Mouse (Mus musculus): ENCODE data around the gene Olfr979. TPM values are rescaled to one million over a fixed set of nuclear protein-coding genes. Genes with fewer than 3 reads are reported as not detected.
"Not testable (repeated sequence)": the region's sequence is repeated elsewhere in the genome, so short reads cannot be mapped to it uniquely, and the experiment has no call there.

Gene Olfr979
- not detected in 2 replicates for polyA plus RNA-seq (2015; fragmentation: Nextera tagmentation; extraction: Ambion mirVana)

DNA sequence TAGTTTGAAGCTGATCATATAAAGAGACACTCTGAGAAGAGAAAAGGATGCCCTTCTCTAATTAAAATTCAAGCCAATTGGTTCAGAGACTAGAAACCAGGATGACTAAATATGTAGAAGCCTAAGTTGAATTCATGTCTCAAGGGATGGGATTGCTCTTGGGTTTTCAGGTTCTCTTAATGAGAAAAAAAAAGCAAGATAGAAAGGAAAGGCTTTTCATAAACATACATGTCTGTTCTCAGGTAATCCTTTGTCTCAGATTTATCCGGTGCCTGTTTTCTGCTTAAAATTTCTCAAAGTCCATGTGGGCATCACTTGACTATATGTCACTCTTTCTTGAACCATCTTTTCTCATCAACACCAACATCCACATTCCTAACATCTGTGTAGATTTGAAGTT, at the start of gene Olfr979:
Olfr979 (minus strand) TSS at position 101 of the 400 bp plus-strand sequence.
- H3K27me3 ChIP-seq = no peaks in the 10 kb centered on the region

DNA sequence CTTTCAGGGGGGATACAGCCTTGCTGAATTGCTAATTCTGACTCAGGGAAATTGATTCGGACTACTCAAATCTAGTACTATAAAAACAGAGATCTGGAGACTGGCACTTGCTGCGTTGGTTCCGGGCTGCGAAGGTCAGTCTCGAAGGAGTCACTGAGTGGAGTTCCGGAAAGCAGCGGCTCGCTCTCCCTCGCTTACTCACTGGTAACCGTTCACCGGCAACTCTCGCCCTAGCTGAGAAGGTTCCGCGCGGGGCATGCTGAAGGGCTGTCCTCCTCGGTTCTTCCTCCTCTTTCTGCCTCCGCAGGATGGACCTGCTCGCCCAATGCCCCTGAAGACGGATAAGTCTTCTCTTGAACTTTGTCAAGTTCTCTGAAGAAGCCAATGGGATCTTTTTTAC, 46.9 kb upstream of the Olfr979 start:
- no peaks in the 10 kb centered on the region for H3K9me3 ChIP-seq
- H3K4me3 ChIP-seq = no peak overlapping the region
- no peaks in the 10 kb centered on the region for H3K36me3 ChIP-seq
- H3K9ac ChIP-seq = no peak overlapping the region
- no peak overlapping the region for H3K4me2 ChIP-seq
- no peak for ATAC-seq (ENCODE audit: insufficient number of reproducible peaks, insufficient read depth, low FRiP score, low TSS enrichment, low read depth)
- H3K27me3 ChIP-seq = no peaks in the 10 kb centered on the region
- WGBS = 90% methylated on average over 19 of the region's 19 CpGs
- H3K4me1 ChIP-seq = no peaks in the 10 kb centered on the region
- H3K27ac ChIP-seq = no peak overlapping the region

More for the DNA sequence above, at the start of gene Olfr979:
- Histone ChIP-seq H3K9me3 (no peaks in the 10 kb centered on the region), H3K9ac (no peak within 1 kb of the TSS), H3K4me3 (no peak within 1 kb of the TSS), H3K36me3 (no peaks in the 10 kb centered on the region), H3K27ac (no peak within 1 kb of the TSS), H3K4me2 (no peak within 1 kb of the TSS), H3K4me1 (no peaks in the 10 kb centered on the region)
- no peak for ATAC-seq (ENCODE audit: insufficient number of reproducible peaks, insufficient read depth, low FRiP score, low TSS enrichment, low read depth)
- 100% methylated on average over 1 of the region's 1 CpGs for WGBS

DNA sequence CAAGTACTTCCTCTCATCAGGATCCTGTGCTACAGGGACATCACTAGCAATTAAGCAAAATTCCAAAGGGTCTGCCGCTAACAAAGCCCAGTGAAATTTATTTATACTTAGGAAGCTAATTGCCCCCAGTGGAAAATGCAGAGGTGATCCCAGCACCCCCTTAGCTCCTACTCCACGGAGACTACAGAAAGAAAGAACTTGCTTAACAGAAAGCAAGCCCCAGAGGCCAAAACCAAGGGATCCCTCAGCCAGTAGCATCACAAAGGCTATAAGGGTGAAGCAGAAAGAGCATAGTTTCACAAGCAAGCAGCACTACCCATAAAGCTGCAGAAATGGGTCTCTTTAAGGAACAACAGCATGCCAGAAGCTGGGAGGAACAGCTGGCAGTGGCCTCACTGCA, 17.9 kb upstream of the Olfr979 start, which contains the start of gene Olfr981:
Olfr981 (plus strand) TSS at position 301 of the 400 bp plus-strand sequence.
- H3K4me1 ChIP-seq = no peaks in the 10 kb centered on the region
- no peak within 1 kb of the TSS for H3K9ac ChIP-seq
- 51% methylated on average over 2 of the region's 2 CpGs for WGBS
- no peaks in the 10 kb centered on the region for H3K27me3 ChIP-seq
- H3K27ac ChIP-seq = no peak within 1 kb of the TSS
- ATAC-seq (ENCODE audit: insufficient number of reproducible peaks, insufficient read depth, low FRiP score, low TSS enrichment, low read depth) = no peak
- no peaks in the 10 kb centered on the region for H3K9me3 ChIP-seq
- H3K36me3 ChIP-seq = no peaks in the 10 kb centered on the region
- H3K4me3 ChIP-seq = no peak within 1 kb of the TSS
- no peak within 1 kb of the TSS for H3K4me2 ChIP-seq

DNA sequence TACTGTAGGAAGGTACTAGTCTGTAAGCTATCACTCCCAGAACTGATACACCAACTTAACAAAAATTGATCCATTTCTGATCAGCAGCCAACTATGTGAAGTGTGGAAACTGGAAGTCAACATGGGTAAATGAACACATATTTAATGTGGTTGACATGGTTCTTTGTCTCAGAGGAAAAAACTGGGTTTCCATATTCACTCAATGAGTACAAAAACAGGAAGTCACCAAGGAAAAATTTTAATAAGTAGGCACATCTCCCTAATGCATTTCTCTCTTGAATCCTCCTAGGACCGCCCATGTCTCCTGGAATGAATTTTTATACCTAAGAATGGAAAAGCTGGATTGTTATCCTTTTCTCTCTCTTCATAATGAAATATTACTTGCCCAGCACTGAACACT, 6.2 kb upstream of the Olfr979 start, which contains the start of gene Olfr980:
Olfr980 (minus strand) TSS at position 101 of the 400 bp plus-strand sequence.
- Histone ChIP-seq H3K9ac (no peak within 1 kb of the TSS), H3K9me3 (no peaks in the 10 kb centered on the region), H3K27ac (no peak within 1 kb of the TSS), H3K4me2 (no peak within 1 kb of the TSS), H3K27me3 (no peaks in the 10 kb centered on the region), H3K4me3 (no peak within 1 kb of the TSS), H3K36me3 (no peaks in the 10 kb centered on the region), H3K4me1 (no peaks in the 10 kb centered on the region)
- WGBS = 89% methylated on average over 1 of the region's 1 CpGs
- ATAC-seq (ENCODE audit: insufficient number of reproducible peaks, insufficient read depth, low FRiP score, low TSS enrichment, low read depth) = no peak

DNA sequence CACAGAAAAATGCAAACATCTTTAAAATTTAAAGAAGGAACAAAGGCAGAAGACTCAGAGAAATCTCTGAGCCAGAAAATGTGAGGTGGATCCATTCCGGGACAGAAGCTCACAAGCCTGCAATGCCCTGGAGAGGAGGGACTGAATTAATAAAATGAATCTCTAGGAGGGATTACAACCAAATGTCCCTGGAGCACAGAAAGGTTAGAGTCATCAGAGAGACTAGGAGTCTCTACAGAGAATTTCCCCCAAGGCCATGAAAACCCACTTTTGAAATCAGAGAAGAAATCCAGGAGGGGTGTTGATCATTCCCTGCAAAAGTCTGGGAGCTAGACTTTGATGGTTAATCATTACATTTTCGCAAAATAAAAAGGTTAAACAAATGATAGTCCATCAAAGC, 11.5 kb downstream of the Olfr979 start, which contains the start of gene Olfr978:
Olfr978 (plus strand) TSS at position 301 of the 400 bp plus-strand sequence.
- H3K9ac ChIP-seq = no peak within 1 kb of the TSS
- H3K36me3 ChIP-seq = no peaks in the 10 kb centered on the region
- no peak within 1 kb of the TSS for H3K27ac ChIP-seq
- WGBS = 59% methylated on average over 2 of the region's 2 CpGs
- no peak within 1 kb of the TSS for H3K4me3 ChIP-seq
- ATAC-seq (ENCODE audit: insufficient number of reproducible peaks, insufficient read depth, low FRiP score, low TSS enrichment, low read depth) = no peak
- H3K4me2 ChIP-seq = no peak within 1 kb of the TSS
- no peaks in the 10 kb centered on the region for H3K4me1 ChIP-seq
- no peaks in the 10 kb centered on the region for H3K27me3 ChIP-seq
- no peaks in the 10 kb centered on the region for H3K9me3 ChIP-seq

DNA sequence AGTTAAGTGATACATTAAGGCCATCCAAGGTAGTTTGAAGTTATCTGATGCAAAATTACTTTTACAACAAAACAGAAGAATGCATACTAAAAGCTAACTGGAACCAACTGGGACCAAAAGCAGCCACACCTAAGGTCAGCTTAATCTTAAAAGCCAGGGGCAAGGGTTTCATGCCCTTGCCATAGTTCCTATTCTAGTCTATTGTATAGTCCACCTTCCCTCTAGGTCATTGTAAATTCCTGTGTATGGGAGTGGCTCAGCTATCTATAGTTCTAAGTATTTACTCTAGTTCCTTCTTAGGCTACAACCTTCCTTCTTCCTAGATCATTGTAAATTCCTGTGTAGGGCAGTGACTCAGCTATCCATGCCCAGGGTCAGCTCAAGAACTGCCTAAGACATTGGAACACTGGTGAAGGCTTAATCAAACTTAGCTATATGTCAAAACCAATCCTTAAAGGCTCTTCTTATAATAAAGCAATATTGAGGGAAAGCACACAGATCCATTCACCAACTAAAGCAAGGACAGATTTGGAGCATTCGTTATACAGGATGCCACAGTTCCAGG, 26.6 kb downstream of the Olfr979 start:
- not testable (repeated sequence) for H3K27ac ChIP-seq; H3K27me3 ChIP-seq; ATAC-seq (ENCODE audit: insufficient number of reproducible peaks, insufficient read depth, low FRiP score, low TSS enrichment, low read depth); H3K9me3 ChIP-seq; H3K36me3 ChIP-seq; H3K4me2 ChIP-seq; H3K4me3 ChIP-seq; H3K9ac ChIP-seq; H3K4me1 ChIP-seq
- 80% methylated on average over 1 of the region's 1 CpGs for WGBS

DNA sequence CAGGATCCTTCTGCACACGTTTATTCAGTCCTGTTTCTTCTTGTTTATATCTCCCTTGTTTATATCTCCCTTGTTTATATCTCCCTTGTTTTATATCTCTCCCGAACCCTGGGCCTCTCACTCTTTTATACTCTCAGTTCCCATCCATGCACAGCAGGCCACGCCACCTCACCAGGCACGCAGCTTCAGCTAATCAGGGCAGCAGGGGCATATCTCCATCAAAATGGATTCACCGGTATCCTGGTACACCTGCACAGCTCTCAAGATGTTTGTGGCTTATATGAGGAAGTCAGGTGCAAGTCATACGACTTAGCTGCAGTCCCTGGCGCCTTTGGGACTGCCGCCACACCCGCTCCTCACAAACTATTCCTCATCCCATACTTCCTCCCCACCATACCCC, 42.2 kb downstream of the Olfr979 start, which contains the start of gene Olfr976:
Olfr976 (minus strand) TSS at position 101 of the 400 bp plus-strand sequence.
- not testable (repeated sequence) for H3K4me2 ChIP-seq; H3K36me3 ChIP-seq; H3K4me1 ChIP-seq; H3K9me3 ChIP-seq; H3K27ac ChIP-seq; H3K4me3 ChIP-seq; H3K27me3 ChIP-seq; ATAC-seq (ENCODE audit: insufficient number of reproducible peaks, insufficient read depth, low FRiP score, low TSS enrichment, low read depth); H3K9ac ChIP-seq
- WGBS = 85% methylated on average over 6 of the region's 9 CpGs

DNA sequence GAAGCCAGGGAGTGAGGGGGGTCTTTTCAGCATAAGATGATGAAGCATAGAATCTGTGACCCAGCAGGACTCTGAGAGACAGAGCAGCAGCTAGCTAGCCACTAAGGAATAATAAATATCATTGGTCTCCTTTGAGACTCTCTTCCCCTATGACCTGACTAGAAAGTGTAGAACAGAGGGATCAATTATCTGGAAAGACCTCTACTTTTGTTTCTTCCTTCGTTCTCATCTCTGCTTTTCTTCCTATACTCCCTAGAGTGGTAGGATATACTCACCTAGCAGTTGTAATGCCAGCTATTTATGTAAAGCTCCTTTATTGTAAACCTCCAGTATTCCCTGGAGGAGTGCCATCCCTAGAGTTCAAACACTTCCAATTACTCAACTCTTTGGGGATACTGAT, 51.3 kb downstream of the Olfr979 start, which contains the start of gene Olfr975:
Olfr975 (minus strand) TSS at position 101 of the 400 bp plus-strand sequence.
- no peaks in the 10 kb centered on the region for H3K4me1 ChIP-seq
- no peak within 1 kb of the TSS for H3K4me2 ChIP-seq
- H3K9me3 ChIP-seq = no peaks in the 10 kb centered on the region
- H3K4me3 ChIP-seq = no peak within 1 kb of the TSS
- 59% methylated on average over 1 of the region's 1 CpGs for WGBS
- no peak within 1 kb of the TSS for H3K9ac ChIP-seq
- ATAC-seq (ENCODE audit: insufficient number of reproducible peaks, insufficient read depth, low FRiP score, low TSS enrichment, low read depth) = no peak
- H3K27me3 ChIP-seq = no peaks in the 10 kb centered on the region
- H3K36me3 ChIP-seq = no peaks in the 10 kb centered on the region
- no peak within 1 kb of the TSS for H3K27ac ChIP-seq

Other genes starting within 250 kb of the Olfr979 start
- gene Olfr968, start 220.2 kb downstream of the Olfr979 start, polyA plus RNA-seq (2015; fragmentation: Nextera tagmentation; extraction: Ambion mirVana) = not detected in 2 replicates
- gene Olfr969, start 212.5 kb downstream of the Olfr979 start, polyA plus RNA-seq (2015; fragmentation: Nextera tagmentation; extraction: Ambion mirVana) = not detected in 2 replicates
- gene Olfr970, start 194.6 kb downstream of the Olfr979 start, polyA plus RNA-seq (2015; fragmentation: Nextera tagmentation; extraction: Ambion mirVana) = not detected in 2 replicates
- not detected in 2 replicates for gene Olfr971, start 166.6 kb downstream of the Olfr979 start, polyA plus RNA-seq (2015; fragmentation: Nextera tagmentation; extraction: Ambion mirVana)
- not detected in 2 replicates for gene Olfr972, start 137.0 kb downstream of the Olfr979 start, polyA plus RNA-seq (2015; fragmentation: Nextera tagmentation; extraction: Ambion mirVana)
- not detected in 2 replicates for gene Olfr229, start 96.1 kb downstream of the Olfr979 start, polyA plus RNA-seq (2015; fragmentation: Nextera tagmentation; extraction: Ambion mirVana)
- 0.25 TPM in 1 of 2 replicates, not detected in the other for gene Olfr974, start 66.0 kb downstream of the Olfr979 start, polyA plus RNA-seq (2015; fragmentation: Nextera tagmentation; extraction: Ambion mirVana)
- gene Olfr975, start 51.4 kb downstream of the Olfr979 start, polyA plus RNA-seq (2015; fragmentation: Nextera tagmentation; extraction: Ambion mirVana) = not detected in 2 replicates
- not detected in 2 replicates for gene Olfr976, start 42.3 kb downstream of the Olfr979 start, polyA plus RNA-seq (2015; fragmentation: Nextera tagmentation; extraction: Ambion mirVana)
- not detected in 2 replicates for gene Olfr978, start 11.4 kb downstream of the Olfr979 start, polyA plus RNA-seq (2015; fragmentation: Nextera tagmentation; extraction: Ambion mirVana)
- not detected in 2 replicates for gene Olfr980, start 6.1 kb upstream of the Olfr979 start, polyA plus RNA-seq (2015; fragmentation: Nextera tagmentation; extraction: Ambion mirVana)
- gene Olfr981, start 18.0 kb upstream of the Olfr979 start, polyA plus RNA-seq (2015; fragmentation: Nextera tagmentation; extraction: Ambion mirVana) = not detected in 2 replicates
- gene Olfr982, start 70.4 kb upstream of the Olfr979 start, polyA plus RNA-seq (2015; fragmentation: Nextera tagmentation; extraction: Ambion mirVana) = not detected in 2 replicates
- gene Olfr983, start 90.1 kb upstream of the Olfr979 start, polyA plus RNA-seq (2015; fragmentation: Nextera tagmentation; extraction: Ambion mirVana) = not detected in 2 replicates
- not detected in 2 replicates for gene Olfr984, start 110.7 kb upstream of the Olfr979 start, polyA plus RNA-seq (2015; fragmentation: Nextera tagmentation; extraction: Ambion mirVana)
- not detected in 2 replicates for gene Olfr985, start 126.7 kb upstream of the Olfr979 start, polyA plus RNA-seq (2015; fragmentation: Nextera tagmentation; extraction: Ambion mirVana)
- not detected in 2 replicates for gene Tmem225, start 144.7 kb upstream of the Olfr979 start, polyA plus RNA-seq (2015; fragmentation: Nextera tagmentation; extraction: Ambion mirVana)
- not detected in 2 replicates for gene Olfr986, start 177.5 kb upstream of the Olfr979 start, polyA plus RNA-seq (2015; fragmentation: Nextera tagmentation; extraction: Ambion mirVana)
- 6.9 and 8.1 TPM in 2 replicates for gene Zfp202, start 188.9 kb upstream of the Olfr979 start, polyA plus RNA-seq (2015; fragmentation: Nextera tagmentation; extraction: Ambion mirVana)